Mouse (Mus musculus) bone marrow, adult 2 months (tissue): ENCODE results near the gene Dlg2. TPM values are rescaled to one million over a fixed set of nuclear protein-coding genes. Genes with fewer than 3 reads are reported as not detected.

Source experiments
- H3K27ac ChIP-seq: fragments of 200-500 bp; 2 replicates; pipeline ENCODE4 v1.5.1; 2012; ENCODE audit warnings: low read depth, mild to moderate bottlenecking, control low read depth, inconsistent platforms, low read length; ENCODE audit not compliant: control insufficient read depth, poor library complexity, insufficient read depth
- H3K4me1 ChIP-seq: fragments of 200-500 bp; 2 replicates; pipeline ENCODE4 v1.6.1; 2011; ENCODE audit warnings: low read length; ENCODE audit not compliant: control insufficient read depth, insufficient read depth
- H3K4me3 ChIP-seq: fragments of 200-500 bp; replicated peaks from 2 replicates; pipeline ENCODE3; 2011; ENCODE audit warnings: mild to moderate bottlenecking, low read depth, low read length, control low read depth; ENCODE audit not compliant: control insufficient read depth
- CTCF ChIP-seq: fragments of 200-500 bp; IDR thresholded peaks from 2 replicates; pipeline ENCODE4 v1.5.1; 2011; ENCODE audit warnings: low read length, control low read depth; ENCODE audit not compliant: control insufficient read depth, insufficient read depth
- POLR2A ChIP-seq: fragments of 200-500 bp; IDR thresholded peaks from 2 replicates; pipeline ENCODE4 v1.6.1; 2011; ENCODE audit warnings: low read depth, mild to moderate bottlenecking, control low read depth, low read length, borderline replicate concordance; ENCODE audit not compliant: control insufficient read depth
- WGBS: fragments of 180-500 bp; shearing (Covaris S2); methylation state at CpG from one replicate; pipeline ENCODE4 v1.1.7; 2018; 5-methylcytosine and 5-hydroxymethylcytosine counted together
- polyA plus RNA-seq: library from polyadenylated mRNA; stranded (reverse); fragments of >200 nt; gene quantifications from 2 replicates; pipeline ENCODE4 v1.2.4, GENCODE M21; 2011; ENCODE audit warnings: low replicate concordance; ENCODE audit not compliant: missing spikeins, insufficient read depth, insufficient read length

Gene Dlg2
- polyA plus RNA-seq, 1 experiment: 11.7 TPM

DNA sequence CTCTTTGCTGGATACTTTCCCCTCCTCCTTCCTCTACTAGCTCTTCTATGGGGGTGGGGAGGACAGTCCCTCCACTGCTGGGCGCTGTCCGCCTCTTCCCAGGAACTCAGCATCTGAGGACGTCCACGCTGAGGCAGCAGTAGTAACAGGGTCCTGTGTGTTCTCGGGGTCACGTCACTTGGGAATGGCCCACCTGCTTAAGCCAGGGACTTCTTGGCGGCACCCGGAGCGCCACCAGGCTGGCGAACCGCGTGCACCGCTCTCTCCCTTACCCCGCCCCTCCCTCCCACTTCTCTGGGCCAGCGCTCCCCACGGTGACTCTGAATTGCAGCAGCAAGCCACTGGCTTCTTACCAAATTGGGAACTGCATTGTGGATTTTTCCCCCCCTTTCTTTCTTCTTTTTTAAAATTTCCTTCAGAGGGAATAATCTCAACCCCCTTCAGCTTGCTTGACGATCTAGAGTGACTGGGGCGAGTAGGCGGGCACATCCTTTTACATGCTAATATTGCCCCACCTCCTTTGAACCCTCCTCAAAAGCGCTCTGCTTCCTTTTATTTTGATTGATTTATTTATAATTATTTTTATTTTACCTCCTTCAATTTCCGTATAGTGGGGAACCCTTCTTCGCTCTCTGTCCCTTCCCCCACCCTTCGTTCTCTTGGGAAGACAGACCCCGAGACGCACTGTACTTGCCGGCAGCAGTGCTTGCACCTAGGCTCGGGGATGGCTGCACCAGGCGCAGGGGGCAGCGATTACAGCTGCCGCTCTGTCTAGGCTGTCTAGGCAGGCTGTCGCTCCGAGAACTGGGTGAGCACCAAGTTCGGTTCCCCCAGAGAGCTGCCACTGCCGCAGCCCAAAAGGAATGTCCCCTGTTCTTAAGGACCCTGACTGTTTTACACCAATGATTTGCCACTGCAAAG is 785.8 kb downstream of the Dlg2 start:
- Histone ChIP-seq H3K4me3 (no peak overlapping the region), H3K27ac (no peak overlapping the region), H3K4me1 (no peaks in the 10 kb centered on the region)
- WGBS: 3% methylated on average over 34 of the region's 34 CpGs
- TF ChIP-seq POLR2A: no peak
- no peak for TF ChIP-seq CTCF

DNA sequence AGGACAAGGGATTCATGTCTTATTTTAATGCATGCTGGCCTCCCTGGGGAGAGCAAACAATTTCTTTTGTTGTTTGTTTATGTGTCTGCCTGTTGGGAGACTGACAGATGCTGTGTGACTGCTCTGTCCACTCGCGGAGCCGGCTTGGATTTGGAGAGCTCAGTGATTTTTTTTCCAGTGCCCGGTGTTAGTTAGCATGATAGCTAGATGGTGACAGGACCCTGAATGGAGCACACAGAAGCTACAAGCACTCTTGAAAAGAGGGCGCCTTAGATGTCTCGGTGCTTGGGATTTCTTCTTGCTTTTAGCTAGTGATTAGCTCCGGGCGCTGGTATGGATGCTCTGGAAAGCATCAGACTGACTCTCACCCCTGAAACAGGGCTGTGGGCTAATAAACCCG is 786.5 kb downstream of the Dlg2 start:
- 9% methylated on average over 9 of the region's 9 CpGs for WGBS
- no peak overlapping the region for H3K4me3 ChIP-seq
- H3K27ac ChIP-seq: no peak overlapping the region
- no peaks in the 10 kb centered on the region for H3K4me1 ChIP-seq
- TF ChIP-seq POLR2A: no peak
- TF ChIP-seq CTCF: no peak

DNA sequence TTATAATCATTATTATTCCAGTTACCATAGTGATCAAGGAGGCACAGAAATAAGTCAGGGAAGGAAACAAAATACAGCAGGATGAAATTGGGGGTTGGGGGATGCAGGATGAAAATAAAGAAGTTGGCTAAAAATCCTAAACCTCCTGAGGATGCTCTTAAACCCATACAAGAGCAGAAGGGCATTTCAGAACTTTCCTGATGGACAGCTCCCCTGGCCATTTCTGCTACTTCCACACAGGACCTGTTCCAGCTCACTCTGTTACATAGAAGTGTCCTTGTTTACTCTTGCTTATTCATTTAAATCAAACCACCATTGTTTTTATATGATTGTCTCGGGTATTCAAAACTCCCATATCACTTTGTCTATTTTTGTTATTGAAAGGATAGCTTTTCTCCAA is 791.3 kb downstream of the Dlg2 start:
- 19% methylated on average over 1 of the region's 1 CpGs for WGBS
- Histone ChIP-seq H3K27ac (no peak overlapping the region), H3K4me1 (no peaks in the 10 kb centered on the region), H3K4me3 (no peak overlapping the region)
- no peak for TF ChIP-seq CTCF

DNA sequence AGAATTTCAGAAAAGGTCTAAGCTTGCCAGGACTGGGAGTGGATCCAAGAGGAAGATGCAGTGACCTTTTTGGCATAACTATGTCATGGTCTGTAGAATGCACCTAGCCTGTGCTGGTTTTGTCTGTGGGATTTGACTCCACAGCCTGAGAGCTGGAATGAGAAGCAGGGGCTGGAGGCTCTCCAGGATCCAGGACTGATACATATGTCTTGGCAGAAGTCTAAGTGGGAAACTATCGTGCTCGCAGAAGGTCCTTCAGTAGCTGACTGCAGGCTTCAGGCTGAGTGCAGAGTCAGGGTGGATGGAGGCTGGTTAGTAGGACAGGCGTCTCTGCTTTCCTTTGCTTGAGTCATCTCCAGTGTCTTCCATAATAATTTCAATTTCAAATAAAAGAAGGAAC is 807.7 kb downstream of the Dlg2 start:
- 87% methylated on average over 3 of the region's 3 CpGs for WGBS
- Histone ChIP-seq H3K27ac (no peak overlapping the region), H3K4me1 (no peaks in the 10 kb centered on the region), H3K4me3 (no peak overlapping the region)
- TF ChIP-seq CTCF: no peak
- no peak for TF ChIP-seq POLR2A

DNA sequence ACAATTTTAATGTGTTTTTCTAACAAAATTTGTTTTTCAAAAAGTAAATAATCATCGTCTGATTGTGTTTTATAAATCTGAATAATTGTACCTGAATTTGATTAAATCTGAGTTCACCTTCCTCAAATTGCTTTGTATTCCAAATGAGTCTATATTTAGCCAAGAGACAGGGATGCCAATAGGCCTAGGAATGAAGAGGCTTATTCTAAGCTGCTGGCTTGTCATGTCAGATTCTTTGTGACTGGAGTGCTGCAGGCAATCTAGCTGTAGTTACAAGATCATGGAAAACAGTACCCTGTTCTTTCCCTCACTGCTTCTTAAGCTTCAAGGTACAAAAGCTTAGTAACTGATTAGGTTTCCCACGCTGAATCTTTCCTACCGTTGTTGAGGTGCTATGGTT is 811.9 kb downstream of the Dlg2 start:
- TF ChIP-seq POLR2A: no peak
- no peak for TF ChIP-seq CTCF
- H3K4me1 ChIP-seq: no peaks in the 10 kb centered on the region
- H3K27ac ChIP-seq: no peak overlapping the region
- no peak overlapping the region for H3K4me3 ChIP-seq
- WGBS: 75% methylated on average over 3 of the region's 3 CpGs

DNA sequence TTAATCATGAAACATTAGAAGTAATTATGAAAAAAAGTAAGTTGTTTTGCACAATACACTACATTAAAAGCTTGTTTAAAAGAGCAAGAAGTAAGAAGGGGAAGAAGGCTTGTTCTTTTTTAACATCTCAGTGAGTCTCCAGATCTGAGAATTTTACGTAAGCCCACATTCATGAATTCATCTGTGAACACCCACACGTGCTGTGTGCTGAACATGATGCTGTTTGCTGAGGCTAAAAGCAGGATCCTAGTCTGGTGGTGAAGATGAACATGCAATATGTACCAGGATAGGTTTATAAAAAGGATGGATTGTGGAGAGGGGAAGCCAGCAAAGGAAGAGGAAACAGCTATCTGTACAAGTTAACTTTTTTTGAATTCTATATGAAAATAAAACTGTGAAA is 819.7 kb downstream of the Dlg2 start:
- H3K27ac ChIP-seq: no peak overlapping the region
- H3K4me1 ChIP-seq: no peaks in the 10 kb centered on the region
- H3K4me3 ChIP-seq: no peak overlapping the region
- 59% methylated on average over 2 of the region's 2 CpGs for WGBS
- no peak for TF ChIP-seq CTCF
- no peak for TF ChIP-seq POLR2A

DNA sequence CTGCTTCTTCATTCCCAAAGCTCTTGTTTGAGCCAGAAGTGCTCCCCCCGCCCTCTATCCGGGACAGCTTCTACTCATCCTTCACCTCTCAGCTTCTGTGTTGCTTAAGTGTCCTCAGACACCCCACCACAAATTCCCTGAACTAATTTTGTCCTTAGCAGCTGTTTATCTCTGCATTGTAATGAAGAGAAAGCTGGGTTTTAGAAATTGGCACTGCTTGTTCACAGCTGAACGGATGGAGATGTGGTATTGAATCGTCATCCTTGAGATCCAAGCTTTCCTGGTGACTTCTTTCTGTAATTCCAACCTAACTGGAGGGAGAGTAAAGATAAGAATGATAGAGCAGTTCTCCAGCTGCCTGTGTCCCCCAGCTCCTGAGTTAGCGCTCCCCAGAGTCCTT is 834.7 kb downstream of the Dlg2 start:
- no peak overlapping the region for H3K4me3 ChIP-seq
- H3K4me1 ChIP-seq: no peaks in the 10 kb centered on the region
- no peak overlapping the region for H3K27ac ChIP-seq
- 70% methylated on average over 5 of the region's 5 CpGs for WGBS
- TF ChIP-seq CTCF: no peak
- no peak for TF ChIP-seq POLR2A

DNA sequence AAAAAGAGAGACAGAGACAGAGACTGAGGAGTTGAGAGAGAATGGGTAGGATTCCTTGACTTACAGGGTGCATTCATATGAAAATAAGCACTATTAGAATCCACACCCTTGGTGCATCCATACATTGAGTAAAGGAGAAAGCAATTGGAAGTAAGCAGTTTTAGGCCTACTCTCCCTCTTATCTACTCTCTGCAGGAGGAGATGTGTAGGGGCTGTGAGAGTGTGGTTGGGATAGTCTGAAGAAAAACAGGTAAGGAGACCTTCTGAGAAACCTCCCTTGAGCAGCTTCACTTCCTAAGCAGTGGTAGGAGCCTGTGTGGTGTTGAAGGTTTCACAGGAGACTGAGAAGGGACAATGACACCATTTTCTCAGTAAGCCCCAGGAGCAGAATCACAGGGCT is 868.6 kb downstream of the Dlg2 start:
- Histone ChIP-seq H3K27ac (no peak overlapping the region), H3K4me3 (no peak overlapping the region), H3K4me1 (no peaks in the 10 kb centered on the region)
- TF ChIP-seq POLR2A: no peak
- TF ChIP-seq CTCF: no peak
